Mouse (Mus musculus) adrenal gland, postnatal 4 days (tissue): ENCODE data around the gene Pdia6. TPM values are rescaled to one million over a fixed set of nuclear protein-coding genes. Genes with fewer than 3 reads are reported as not detected.

Source experiments
- DNase-seq, 2 experiments: peaks; one replicate each; pipeline ENCODE4 v3.0.0; 2021 to 2022; ENCODE audit warnings: low spot score in 2 of 2, mixed read lengths in 2 of 2
- total RNA-seq, 2 experiments: library from RNA; stranded (reverse); gene quantifications; 2 replicates each; pipeline ENCODE4 v1.2.3; 2021

Pdia6 gene
- total RNA-seq, 2 experiments from 2014 or later: 197 to 217 TPM

DNA sequence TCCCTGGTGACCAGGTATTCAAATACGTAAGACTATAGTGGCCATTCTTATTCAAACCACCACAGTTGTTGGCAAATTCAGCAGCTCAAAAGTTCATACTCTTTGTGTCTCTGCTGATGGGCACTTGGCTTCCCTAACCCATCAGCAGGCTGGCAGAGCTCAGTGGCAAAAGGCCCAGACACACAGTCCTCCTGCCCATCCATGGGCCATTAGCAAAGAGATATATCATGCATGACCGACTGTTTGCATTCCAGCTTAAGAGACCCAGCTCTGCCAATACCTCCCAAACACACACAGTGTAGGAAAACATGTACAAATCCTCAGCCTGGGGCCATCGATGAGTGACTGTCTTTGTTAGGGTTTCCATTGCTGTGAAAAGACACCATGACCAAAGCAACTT, 5.3 kb upstream of the Pdia6 start:
- no peak for DNase-seq

DNA sequence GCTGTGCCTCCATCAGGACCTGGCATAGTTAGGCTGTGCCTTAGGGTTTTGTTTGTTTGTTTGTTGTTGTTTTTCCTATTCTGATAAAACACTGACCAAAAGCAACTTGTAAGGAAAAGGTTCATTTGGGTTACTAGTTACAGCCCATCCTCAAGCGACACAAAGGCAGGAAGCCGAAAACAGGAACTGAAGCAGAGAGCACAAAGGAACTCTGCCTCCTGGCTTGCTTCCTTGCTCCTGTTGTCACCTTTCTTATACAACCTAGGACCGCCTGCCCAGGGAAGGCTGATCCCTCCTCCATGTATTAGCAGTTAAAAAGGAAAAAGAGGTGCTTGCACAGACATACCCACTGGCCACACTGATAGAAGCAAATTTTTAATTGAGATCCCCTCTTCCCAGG, 2.5 kb upstream of the Pdia6 start:
- DNase-seq: no peak

DNA sequence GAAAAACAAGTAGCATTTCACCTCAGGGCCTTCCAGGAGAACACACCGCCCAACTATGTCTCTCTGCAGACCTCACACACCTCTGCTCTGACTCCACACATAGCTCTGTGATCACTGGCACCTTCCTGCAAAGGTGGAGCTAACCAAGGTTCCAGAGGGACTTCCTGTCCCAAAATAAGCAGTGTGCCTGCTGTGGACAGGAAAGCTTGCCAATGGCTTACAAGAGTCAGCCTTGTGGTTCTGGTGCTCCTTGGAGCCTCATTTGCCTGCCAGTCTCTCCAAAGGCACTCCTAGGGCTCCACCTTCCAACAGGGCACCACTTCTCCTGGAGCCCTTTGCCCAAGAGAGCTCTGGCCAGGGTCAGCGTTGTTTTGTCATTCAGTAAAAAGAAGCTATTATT, 1.5 kb upstream of the Pdia6 start:
- no peak for DNase-seq

DNA sequence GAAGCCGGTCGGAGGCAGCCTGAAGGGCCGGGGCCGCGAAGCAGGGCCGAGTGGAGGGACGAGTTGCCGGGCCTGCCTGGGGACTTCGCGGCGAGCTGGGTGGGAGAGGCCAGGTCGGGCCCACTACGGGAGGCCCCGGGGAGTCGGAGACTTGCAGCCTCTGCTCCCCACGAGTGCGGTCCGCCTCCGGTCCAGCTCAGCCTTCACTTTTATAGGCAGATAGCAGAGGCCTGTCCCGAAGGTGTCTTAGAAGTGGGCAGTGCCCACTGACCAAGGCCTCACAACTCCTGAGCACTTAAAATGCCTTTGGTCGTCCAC, 287 bp downstream of the Pdia6 start:
- DNase-seq: no peak

DNA sequence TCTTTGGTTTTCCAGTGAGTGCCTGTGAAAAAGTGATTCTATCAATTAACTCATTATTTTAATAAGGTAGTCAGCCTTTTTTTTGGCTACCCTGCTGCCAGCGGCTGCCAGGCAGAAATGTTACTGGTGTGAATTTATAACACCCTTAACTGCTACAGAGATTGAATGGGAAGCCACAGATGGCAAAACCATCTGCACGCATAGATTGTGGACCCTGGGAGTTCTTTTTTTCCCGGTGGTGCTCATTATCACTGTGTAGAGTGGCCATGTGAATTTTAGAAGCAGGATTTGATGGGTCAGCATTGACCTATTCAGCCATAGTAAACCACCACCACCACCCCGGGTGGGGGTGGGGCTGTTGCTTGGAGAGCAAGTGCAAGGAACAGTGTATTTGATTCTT, 971 bp downstream of the Pdia6 start:
- DNase-seq: no peak

DNA sequence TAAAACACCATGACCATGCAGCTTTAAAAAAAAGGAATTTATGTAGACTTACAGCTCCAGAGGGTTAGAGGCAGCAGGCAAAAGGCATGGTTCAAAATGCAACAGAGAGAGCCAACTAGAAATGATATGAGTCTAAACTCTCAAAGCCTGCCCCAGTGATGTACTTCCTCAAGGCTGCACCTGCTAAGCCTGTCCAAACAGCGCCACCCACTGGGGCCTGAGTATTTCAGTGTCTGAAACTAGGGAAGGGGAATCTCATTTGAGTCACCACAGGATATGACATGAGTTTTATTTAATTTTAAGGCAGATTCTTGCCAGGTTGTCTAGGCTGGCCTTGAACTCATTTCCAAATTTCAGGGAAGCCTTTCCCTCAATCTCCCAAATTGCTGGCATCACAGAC, 4.9 kb downstream of the Pdia6 start:
- no peak for DNase-seq

DNA sequence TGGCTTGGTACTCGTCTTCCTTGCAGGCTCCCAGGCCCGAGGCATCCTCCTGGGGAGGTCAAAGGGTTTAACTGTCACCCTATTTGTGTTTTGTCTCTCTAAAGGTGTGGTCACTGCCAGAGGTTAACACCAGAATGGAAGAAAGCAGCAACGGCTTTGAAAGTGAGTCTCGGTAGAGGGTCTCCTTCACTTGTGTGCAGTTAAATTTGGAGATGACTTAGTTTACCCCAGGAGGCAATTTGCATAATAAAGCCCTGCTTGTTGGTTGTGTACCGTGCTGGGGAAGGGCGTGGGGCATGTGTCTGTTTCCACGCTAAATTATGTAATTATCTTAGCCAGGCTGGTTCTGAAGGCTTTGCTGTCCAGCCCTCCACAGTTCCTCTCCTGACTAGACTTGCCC, 7.5 kb downstream of the Pdia6 start:
- no peak for DNase-seq

DNA sequence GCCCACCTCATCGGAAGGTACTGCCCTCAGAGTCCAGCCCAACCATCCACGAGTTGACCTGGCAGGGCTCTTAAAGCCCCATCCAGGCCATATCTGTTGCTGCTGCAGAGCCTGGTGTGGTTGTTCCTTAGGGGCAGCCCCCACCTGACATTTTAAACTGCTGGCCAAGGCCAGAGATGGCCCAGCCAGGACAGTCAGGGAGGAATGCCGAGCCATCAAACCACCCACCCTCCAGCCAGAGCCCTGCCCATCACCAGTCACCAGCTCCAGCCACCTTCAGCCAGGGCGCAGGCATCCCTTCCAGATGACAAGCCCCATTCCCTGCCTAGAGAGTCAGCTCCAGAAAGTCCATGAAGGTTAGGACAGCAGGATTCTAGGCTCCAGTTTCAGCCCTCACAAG, 22.2 kb downstream of the Pdia6 start:
- no peak for DNase-seq

DNA sequence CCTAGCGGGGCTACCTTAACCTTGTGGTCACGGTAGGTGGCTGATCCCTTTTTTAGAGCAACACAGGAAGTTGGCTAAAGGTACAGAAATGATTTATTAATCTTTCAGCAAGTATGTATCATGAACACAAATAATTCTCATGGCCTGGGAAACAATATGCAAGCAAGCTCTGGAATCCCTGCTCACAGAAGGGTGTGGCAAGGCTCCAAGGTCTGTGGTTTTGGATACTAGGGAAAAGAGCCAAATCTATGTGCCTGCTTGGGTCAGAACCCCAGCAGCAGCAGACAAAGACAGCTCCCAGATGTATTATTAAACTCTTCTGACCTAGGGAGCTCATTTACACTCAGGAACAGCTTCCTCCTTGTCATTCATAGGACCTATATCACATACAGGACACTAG, 22.7 kb downstream of the Pdia6 start:
- DNase-seq: no peak

DNA sequence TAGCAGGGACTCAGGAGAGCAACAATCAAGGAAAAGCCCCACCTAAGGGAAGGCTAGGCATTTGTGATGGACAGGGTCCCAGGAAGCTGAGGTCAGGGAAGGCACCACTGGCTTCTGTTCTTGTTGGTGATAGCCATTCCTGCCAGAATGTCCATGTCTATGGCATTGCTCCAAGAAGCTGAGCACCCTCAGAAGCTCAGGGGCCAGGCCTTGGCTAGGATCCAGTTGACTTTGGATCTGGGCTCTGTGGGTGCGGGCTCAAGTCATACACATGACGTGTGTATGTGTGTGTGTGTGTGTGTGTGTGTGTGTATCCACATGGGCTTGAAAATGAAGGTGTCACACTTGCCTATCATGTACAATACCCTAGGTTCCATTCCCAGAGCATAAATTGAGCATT, 23.6 kb downstream of the Pdia6 start:
- DNase-seq: no peak

DNA sequence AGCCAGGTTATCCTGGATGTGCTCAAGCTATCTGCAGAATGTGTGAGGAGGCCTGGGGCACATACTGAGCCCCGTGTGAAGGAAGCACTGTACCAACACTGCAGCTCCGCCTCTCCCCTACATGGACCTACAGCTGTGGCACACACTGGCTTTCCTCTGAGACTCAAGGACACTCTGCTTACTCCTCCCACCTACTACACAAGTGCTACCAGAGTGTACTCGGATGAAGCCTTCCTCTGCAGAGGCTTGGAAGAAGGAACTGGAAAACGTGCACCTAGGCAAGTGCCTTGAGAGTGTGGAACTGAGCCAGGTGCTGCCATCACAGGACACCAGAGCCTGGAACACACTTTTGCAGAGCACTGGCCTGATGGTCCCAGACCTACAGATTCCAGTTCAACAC, 24.2 kb downstream of the Pdia6 start:
- DNase-seq: no peak

DNA sequence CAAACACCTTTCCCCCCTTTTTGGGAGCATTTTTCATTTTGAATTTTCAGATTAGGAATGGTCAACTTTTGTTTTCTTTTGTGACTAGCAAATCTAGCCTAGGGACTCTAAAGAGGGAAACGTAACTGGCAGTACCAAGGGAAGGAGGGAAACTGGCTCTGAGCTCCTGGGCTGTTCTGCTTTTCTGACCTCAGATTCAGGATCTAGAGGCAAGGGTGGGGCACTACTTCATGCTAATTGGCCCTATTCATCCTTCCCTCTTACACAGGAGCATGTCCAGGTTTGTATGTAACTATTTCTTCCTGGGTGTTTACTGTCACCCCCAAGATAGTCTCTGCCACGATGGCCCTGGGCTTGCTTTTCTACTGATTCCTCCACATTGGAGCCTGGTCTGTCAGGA, 30.6 kb downstream of the Pdia6 start:
- DNase-seq: no peak

DNA sequence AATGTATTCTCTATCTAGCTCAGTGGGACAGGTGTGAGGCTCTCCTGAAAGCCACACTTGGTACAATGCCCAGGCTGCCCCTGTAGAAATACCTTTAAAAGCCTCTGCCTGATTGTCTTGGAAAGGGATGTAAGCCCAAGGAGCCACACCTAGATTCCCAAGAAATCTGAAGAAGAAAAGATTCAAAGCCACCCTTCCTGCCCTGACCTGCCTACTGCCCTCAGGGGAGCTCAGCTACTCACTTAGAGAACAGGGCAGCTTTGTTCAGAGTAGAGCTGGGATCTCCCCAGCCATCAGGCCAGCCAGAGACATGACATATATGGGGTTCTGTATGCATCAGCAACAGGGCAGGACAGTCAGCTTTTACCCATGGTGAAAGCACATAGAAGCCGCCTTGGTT, 33.6 kb downstream of the Pdia6 start:
- DNase-seq: no peak

DNA sequence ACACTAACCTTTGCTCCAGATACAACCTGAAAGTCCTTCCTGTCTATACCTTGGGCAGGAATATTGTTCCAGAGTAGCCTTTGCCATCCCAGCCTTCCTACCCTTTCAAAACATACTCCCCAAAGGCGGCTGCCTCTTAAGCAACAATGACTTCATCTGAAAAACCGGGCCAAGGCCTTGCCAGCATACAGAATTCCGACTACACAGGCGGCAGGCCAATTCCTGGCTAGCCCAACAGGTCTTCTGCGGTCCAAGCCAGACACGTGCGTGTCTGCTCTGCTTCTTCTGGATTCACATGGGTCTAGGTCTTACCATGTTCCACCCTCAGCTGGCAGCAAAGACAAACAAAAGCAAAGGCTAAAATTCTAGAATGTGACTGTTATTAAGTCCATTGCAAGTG, 39.1 kb downstream of the Pdia6 start:
- DNase-seq: no peak

DNA sequence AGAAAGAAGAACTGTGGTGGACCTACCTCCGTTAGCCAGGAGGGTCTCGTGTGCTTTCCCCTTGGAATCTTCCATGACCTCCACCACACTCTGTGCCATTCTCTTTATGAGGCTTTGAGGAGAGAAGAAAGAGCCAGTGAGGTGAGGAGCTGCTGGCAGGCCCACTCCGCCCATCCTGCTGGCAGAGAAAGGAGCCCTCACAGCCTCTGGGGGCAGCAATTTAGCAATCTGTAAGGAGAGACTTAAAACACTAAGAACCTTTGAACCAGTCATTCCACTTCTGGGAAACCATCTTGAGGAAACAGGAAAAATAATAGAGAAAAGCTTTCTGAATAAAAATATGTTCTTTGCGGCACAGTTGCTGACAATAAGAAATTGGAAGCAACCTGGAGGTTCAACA, 41.9 kb downstream of the Pdia6 start:
- DNase-seq: no peak

DNA sequence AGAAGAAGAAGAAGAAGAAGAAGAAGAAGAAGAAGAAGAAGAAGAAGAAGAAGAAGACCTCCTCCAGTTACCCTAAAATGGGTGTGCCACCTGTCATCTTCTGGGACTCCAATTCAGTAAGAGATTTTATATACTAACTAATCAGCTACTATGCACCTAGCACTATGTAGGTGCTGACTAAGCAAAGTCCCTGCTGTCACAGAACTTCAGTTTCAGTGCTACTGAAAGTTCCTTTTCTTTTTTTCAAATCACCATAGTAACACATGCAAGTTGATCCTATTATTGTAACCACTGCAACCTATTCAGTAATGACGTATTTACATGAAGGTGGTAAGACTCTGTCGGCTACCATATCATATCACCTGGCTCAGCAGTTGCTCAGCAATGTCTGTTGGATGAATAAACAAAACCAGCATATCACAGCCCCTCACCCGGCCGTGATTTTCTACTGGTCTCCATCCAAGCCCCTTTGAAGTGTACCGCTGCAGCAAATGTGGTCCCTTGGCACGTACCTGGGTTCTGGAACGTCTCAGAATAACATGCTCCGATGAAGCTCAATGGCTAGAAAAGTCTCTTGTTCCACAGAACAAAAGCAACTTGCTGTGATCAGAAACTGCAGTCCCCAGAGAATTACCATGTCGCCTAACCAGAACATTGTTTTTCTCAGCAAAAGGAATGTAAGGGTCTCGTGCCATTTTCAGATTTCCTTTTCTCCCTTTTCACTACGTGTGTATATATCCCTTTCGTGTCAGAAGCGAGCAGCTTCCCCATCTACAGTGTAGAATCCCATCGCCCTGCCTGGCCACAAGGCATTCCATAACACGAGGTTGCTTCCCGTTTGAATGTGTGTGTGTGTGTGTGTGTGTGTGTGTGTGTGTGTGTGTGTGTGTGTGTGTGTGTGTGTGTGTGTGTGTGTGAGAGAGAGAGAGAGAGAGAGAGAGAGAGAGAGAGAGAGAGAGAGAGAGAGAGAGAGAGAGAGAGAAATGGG, 44.8 kb downstream of the Pdia6 start:
- DNase-seq: no peak

DNA sequence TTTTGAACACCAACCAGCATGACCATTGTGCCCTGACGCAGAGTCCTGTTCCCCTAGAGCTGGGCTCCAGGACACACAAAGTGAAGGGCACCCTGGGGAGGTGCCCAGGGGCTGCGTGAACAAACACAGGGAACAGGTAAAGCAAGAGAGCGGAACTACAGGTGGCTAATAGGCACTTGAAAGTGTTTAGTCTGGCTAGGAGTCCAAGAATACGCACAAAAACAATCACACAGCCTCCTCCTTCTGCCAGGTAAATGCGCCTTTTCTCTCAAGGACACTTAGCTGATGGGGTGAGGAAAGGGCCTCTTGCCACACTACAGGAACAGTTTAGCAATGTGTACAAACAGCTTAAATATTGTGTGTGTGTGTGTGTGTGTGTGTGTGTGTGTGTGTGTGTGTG, 49.8 kb downstream of the Pdia6 start:
- DNase-seq: no peak

DNA sequence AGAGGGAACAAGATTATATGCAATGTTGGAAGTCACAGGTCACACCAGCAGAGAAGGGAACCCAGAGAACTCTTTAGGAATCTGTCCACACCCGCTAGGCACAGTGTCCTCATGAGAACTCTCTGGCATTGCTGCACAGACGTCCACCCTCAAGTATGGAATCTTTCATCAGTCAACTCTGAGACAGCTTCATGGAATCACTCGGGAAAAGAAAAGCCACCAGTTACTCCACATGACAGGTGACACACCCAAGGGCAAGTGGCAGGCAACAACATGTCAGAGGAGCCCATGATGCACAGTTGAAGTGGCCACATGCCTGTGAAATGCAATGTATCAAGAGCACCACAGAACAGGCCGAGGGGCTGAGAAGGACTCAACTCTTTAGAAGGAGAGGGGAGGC, 51.6 kb downstream of the Pdia6 start:
- DNase-seq: no peak

DNA sequence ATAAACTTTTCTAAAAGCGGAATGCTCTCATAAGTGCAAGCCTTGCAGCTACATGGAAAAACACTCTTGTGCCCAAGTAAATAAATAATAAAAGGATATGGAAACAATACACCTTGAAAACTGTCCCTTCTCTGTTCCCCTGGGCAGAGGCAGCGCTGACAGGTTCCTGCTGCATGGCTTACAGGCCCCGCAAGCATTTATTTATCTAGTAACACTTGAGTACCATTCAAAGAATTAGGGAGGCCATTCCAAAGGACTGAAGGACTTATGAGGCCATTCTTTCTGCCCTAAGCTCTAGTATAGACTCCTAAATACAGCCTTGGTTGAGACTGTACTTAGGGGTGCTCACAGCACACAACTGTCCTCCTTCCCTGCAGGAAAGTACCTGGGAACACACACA, 52.1 kb downstream of the Pdia6 start:
- no peak for DNase-seq

DNA sequence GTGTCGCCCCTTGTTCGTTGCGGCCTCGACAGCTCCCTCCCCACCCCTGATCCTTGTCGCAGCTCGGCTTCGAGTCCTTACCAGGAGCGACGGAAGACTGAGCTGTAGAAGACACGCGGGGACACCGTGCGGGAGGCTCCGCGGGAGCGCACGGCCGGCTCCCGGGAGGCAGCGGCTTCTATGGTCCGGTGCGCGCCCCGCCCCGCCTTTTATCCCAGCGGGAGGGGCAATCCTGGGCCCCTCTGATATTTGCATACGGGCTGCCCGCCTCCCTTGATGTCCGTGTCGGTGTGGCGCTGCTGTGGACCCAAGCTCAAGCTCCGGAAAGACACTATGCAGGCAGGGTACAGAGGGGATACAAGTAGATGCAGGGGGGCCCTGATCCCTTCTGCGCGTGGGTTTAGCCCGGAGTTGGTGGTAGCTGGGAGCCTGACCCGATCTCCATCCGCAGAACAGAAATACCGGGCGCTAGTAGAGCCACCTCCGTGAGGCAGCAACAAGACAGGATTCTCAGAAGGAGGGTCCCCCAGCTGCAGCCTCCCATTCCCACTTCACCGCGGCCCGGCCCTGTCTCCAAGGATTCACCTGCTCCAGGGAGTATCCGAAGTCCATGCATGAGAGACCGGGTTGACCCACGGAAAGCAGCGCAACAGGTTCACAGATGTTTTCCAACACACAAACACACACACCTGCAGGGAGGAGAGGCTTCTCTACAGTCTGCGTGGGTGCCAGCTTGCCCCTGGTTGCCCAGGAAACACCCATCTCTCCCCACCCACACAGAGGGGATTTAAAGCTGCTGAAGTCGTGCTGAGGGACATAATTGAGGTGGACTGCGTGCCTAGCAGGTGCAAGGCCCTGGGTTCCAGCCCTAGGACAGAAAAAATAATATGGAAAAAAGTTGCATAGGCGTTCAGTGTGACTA, 58.5 kb downstream of the Pdia6 start:
- no peak for DNase-seq

DNA sequence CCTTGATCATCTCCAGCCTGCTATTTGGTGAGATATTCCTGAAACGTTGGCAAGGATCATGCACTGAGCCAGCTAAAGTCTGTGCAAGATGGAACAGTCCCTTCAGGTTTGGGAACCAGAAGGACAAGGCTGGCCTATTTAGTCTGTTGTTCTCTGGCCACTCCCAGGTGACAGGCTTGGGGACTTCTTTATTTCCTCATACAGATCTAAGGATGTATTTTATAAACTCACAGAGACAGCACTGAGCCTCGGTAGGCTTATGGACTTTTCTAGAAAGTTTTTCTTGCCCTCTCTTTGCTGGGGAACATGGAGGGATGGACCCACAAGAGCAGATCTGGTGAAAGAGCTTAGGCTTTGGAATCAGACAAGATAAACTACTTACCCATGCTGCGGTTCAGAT, 62.9 kb downstream of the Pdia6 start, which contains the start of gene Atp6v1c2:
TSS of gene Atp6v1c2 (minus strand) at position 101 of the 400 bp plus-strand sequence.
- no peak for DNase-seq

DNA sequence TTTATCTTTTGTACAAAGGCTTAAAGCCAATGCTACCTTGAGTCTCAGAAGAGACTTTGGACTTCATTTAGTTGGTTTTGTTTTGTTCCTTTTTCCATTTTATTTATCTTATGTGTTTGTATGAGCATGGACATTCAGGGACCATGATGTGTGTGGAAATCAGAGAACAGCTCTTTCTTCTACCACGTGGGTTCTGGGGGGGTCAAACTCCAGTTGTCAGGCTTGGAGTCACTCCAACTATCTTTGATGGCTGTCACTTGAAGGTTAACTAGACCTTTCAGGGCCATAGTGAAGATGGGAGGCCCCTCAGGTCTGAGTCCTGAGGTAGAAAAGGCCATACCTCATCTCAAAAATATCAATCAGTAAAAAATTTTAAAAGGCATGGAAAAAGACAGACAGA, 67.1 kb downstream of the Pdia6 start:
- DNase-seq: no peak
